Mouse (Mus musculus) layer of hippocampus, adult 18-20 months (tissue): ENCODE measurements at regions not wholly inside any gene's neighbourhood (a gene's known extent, or its start where the extent isn't known, plus 50 kb on each side); places are given as distances from the start of the nearest gene placed in this dataset.

Source experiments
- DNase-seq, 2 experiments: peaks; one replicate each; pipeline ENCODE4 v3.0.0; 2022; ENCODE audit warnings: low spot score in 2 of 2

GRCm38 (mm10) chr1:48866926-48867325 is 1974.3 kb upstream of the Slc39a10 start:
- no peak for DNase-seq

GRCm38 (mm10) chr1:48881373-48881772 is 1988.7 kb upstream of the Slc39a10 start:
- no peak for DNase-seq

GRCm38 (mm10) chr1:48893571-48893970 is 2000.9 kb upstream of the Slc39a10 start:
- peak; percentile 0 to 8 for DNase-seq

- DNase-seq: no peak
Measured at GRCm38 (mm10) chr1:48916419-48916818, 1984.0 kb upstream of the Tmeff2 start.

GRCm38 (mm10) chr1:48943126-48943525 is 1957.3 kb upstream of the Tmeff2 start:
- DNase-seq: no peak

GRCm38 (mm10) chr1:48943826-48944225 is 1956.6 kb upstream of the Tmeff2 start:
- DNase-seq: peak in 1 of 2 experiments; percentile 59
